Mouse (Mus musculus): Measurements from ENCODE around the gene Gm49353.

DNA sequence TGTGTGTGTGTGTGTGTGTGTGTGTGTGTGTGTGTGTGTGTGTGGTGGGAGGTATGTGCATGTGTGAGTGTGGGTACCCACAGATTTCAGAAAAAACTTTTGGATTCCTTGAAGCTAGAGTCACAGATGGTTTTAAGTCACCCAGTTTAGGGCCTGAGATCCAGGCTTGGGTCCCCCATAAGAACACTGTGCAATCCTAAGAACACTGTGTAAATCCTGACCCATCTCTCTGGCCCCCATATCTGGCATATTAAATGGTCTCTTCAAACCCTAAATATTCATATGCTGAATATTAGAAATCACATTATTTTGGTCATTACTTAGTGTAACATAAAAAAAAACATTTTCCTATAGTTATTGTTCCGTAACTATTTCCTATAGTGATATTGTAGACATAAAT lies 18.2 kb downstream of the Gm49353 start:
- TF ChIP-seq EP300 (IDR thresholded peaks at IDR 0.05; ENCODE audit: insufficient read depth, low read depth, low read length) (no peak), CTCF (IDR thresholded peaks at IDR 0.05; ENCODE audit: low read depth, low read length) (no peak)

Measured in ES-Bruce4 (cell line).